Mouse (Mus musculus) Muller cell, postnatal 12 days (primary cell): Measurements from ENCODE around the gene Zfp335.

Source experiments
- DNase-seq: peaks from one replicate; pipeline ENCODE4 v3.0.0-alpha.2; 2015; ENCODE audit errors: inconsistent ontology term

Gene Zfp335

GRCm38 (mm10) chr2:164911086-164912048, at the start of gene Zfp335:
Gene Zfp335, minus strand, starts transcription at chr2:164911757.
- DNase-seq = peak; percentile 97

GRCm38 (mm10) chr2:164960716-164961441, 49.3 kb upstream of the Zfp335 start, which contains the start of gene Slc12a5:
Gene Slc12a5, plus strand, starts transcription at chr2:164960802.
- peak; percentile 64 for DNase-seq

GRCm38 (mm10) chr2:164957548-164958315, 46.2 kb upstream of the Zfp335 start:
- DNase-seq = no peak

GRCm38 (mm10) chr2:164956195-164956594, 44.6 kb upstream of the Zfp335 start:
- no peak for DNase-seq

GRCm38 (mm10) chr2:164955725-164956124, 44.2 kb upstream of the Zfp335 start:
- no peak for DNase-seq

- DNase-seq = peak; percentile 81
Observed at GRCm38 (mm10) chr2:164953224-164953623, 41.7 kb upstream of the Zfp335 start.

- DNase-seq = no peak
Observed at GRCm38 (mm10) chr2:164952448-164952847, 40.9 kb upstream of the Zfp335 start.

- DNase-seq = no peak
Observed at GRCm38 (mm10) chr2:164951745-164952144, 40.2 kb upstream of the Zfp335 start.

GRCm38 (mm10) chr2:164950501-164950900, 38.9 kb upstream of the Zfp335 start:
- no peak for DNase-seq

- no peak for DNase-seq
Observed at GRCm38 (mm10) chr2:164948962-164949361, 37.4 kb upstream of the Zfp335 start.

GRCm38 (mm10) chr2:164947930-164948329, 36.4 kb upstream of the Zfp335 start:
- no peak for DNase-seq

- DNase-seq = no peak
Observed at GRCm38 (mm10) chr2:164947506-164947905, 35.9 kb upstream of the Zfp335 start.

GRCm38 (mm10) chr2:164942692-164943290, 31.2 kb upstream of the Zfp335 start:
- no peak for DNase-seq

GRCm38 (mm10) chr2:164940140-164940830, 28.7 kb upstream of the Zfp335 start, which contains the start of gene Mmp9:
Gene Mmp9, plus strand, starts transcription at chr2:164940780.
- no peak for DNase-seq

GRCm38 (mm10) chr2:164939106-164939505, 27.5 kb upstream of the Zfp335 start:
- no peak for DNase-seq

GRCm38 (mm10) chr2:164938146-164939091, 26.9 kb upstream of the Zfp335 start:
- DNase-seq = peak; percentile 71

GRCm38 (mm10) chr2:164935991-164936390, 24.4 kb upstream of the Zfp335 start:
- DNase-seq = no peak

- no peak for DNase-seq
Observed at GRCm38 (mm10) chr2:164933534-164933933, 22.0 kb upstream of the Zfp335 start.
